Mouse (Mus musculus): Measurements from ENCODE around the gene Eif5.
"Not testable (repeated sequence)": the region's sequence is repeated elsewhere in the genome, so short reads cannot be mapped to it uniquely, and the experiment has no call there.

Gene Eif5

DNA sequence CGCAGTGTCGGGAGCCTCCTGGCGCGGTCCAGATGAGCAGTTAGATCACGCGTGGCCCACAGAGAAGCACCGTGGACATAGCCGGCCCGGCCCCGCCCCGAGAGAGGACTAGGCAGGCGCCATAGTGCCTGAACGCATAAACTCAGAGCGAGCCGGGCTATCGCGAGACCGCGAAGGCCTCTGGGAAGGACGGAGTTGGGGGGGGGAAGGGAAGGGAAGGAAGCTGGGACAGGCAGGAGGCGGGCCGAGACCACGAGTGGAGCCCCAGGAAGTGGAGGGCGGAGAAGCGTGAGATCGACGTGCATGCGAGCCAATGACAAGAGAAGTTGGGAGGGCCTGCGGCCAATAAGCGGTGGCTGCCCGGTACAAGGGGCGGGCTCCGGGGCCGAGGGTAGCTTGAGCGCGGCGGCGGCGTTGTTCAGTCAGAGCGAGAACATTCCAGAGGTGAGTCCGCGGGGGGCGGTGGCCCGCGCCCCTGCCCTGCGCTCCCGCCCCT is at the start of gene Eif5:
Eif5 (plus strand) TSS at position 221 of the 496 bp plus-strand sequence.
- DNase-seq (ENCODE audit: low read depth, low spot score): peak; percentile 100

DNA sequence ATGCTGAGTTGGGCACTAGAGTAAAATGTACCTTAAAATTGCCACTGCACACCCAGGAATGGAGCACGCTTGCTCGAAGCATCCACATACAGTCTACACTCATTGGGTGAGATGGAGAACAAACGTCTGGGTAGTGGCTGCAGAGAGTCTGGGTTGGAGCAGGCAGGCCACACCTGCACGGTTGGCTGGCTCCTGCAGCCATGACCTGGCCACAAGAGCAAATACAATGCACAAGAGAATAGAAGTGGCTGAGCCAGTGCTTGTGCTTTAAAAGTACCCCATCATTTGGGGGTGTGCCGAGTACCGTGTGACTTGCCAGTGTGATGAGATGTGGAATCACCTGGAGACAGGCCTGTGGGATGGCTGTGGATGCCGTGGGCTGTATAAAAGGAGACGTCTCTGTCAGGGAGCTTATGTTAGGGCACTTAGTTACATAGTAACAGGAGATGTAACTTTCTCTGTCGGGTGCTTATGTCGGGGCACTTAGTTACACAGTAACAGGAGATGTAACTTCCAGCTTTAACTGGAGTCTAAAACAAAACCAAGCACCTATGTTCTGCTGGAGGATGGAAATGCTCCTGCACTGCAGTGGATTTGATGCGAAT is 48.5 kb upstream of the Eif5 start:
- no peak for DNase-seq (ENCODE audit: low read depth, low spot score)

DNA sequence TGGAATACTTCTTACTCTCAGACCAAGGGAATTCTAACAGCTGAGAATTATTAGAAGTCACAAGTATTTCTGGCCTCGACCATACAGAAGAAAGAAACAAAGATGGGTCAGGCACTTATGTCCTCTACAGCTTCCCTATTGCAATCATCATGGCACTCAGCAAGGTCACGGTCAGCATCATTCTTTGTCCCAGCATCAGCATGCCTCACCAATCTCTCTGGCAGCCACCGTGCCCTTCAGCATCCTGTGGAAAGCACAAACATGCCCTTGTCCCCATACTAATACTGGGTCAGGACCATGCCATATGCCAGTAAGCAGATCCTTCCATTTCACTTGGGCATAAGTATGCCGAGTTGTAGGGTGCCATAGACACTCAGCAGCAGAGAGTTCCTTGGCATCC is 42.9 kb upstream of the Eif5 start:
- no peak for DNase-seq (ENCODE audit: low read depth, low spot score)

DNA sequence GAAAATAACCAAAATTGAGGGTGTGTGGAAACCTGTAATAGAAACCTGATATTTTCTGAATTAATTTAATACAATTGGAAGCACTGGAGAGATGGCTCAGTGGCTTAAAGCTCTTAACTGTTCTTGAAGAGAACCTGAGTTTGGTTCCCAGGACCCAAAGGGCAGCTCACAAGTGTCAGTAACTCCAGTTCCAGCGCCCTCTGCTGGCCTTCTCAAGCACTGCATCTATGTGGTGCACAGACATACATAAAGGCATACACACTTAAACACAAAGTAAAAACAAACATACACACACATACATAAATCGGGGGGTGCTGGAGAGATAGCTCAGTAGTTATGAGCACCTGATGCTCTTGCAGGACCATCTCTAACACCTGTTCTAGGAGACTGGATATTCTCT is 40.7 kb upstream of the Eif5 start:
- DNase-seq (ENCODE audit: low read depth, low spot score): peak; percentile 50

DNA sequence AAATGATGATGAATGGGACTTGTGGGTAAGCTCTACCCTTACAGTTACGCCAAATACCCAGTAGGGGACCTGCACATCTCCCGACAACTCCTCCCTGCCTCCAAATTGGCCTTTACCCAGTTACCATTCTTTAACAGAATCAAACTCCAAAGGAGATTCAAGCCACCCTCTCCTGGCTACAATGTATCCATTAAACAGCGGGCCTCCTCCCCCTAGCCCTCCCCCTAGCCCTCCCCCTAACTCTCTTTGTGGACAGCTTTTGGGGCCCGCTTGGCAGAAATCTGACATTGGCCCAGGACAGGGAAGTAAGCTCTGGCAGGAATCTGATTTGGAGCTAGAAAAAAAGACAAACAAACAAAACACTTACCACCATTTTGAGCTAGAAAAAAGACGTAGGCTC is 38.2 kb upstream of the Eif5 start:
- no peak for DNase-seq (ENCODE audit: low read depth, low spot score)

DNA sequence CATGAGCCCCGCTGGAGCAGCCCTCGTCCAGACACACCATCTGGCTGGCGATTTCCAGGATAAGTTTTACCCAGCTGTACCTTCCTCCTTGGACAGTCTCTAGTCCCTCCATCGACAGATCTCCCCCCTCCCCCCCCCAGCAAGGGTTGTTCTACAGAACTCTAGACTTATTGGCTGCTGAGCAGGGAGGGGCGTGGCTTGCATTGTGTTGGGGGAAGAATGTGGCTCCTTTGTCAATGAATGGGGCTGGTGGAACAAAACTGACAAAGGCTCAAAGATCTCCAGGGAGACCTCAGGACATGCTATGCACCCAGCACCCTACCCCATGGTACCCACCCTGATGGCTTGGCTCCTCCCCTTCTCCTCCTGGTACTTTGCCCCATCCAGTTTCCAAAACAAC is 37.1 kb upstream of the Eif5 start:
- no peak for DNase-seq (ENCODE audit: low read depth, low spot score)

DNA sequence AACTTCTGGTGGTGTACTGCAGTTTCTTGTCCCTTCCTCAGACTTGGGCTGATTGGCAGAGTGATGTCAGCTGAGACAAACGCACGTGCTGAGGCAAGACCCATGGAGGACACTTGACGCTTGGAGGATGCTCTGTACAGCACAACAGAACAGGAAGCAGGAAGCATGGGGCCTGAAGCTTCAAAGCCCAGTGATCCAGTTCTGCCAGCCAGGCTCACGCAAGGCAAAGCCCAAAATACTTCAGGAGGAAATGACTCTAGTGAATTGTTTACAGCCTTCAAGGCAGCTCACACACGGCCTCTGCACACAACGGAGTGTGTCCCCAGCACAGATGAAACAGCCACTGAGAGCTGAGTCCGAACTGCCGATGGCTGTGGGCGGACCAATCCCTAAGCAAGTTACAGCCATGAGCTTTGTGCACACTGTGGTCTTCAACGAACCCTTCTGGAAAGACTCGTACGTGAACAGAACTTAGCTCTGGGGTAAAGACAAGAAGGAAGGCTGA is 34.7 kb upstream of the Eif5 start:
- no peak for DNase-seq (ENCODE audit: low read depth, low spot score)

DNA sequence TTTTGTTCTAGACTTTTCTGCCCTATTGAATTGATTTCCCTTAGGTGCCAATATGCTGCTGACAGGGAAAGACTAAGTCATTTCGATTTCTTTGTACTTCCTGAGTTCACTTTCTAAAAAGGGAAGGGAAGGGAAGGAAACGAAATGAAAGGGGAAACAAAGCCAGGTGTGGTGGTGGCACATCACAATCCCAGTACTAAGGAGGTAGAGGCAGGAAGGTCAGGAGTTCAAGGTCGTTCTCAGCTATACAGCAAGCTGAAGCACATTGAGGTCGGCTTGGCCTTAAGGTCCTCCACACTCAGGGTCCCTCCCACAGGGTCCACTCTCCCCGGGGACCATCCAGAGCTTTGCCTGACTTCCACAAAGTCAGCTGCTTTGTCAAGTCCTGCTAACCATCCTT is 34.2 kb upstream of the Eif5 start:
- DNase-seq (ENCODE audit: low read depth, low spot score): no peak

DNA sequence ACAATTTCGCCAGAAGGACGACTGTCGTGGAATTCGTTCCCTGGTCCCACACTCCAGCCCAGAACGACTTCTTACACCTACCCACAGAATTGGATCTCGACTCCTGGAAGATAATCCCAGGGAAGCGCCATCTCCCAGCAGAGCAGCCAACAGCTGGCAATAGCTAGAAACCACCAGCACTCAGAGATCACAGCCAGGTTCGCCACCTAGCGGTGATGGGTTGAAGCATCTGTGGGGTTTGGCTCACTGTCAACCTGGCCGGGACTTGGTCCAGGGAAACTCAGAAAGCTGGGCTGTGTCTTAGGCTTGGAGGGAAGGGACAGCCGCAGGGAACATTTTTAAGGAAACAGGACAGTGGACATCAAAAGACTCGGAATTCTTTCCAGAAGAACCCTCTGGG is 32.9 kb upstream of the Eif5 start:
- DNase-seq (ENCODE audit: low read depth, low spot score): peak; percentile 65

DNA sequence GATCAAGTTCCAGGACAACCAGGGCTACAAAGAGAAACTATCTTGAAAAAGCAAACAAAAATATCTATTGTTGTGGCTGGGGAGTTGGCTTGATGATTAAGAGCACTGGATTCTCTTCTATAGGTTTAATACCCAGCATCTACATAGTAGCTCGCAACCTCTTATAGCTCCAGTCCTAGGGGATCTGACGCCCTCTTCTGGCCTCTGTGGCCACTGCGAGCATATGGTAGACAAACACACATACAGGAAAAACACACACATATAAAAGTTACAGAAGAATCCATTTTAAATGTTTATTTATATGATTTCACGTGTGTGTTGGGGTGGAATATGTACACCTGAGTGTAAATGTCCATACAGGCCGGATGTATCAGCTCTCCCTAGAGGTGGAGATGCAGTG is 30.8 kb upstream of the Eif5 start:
- DNase-seq (ENCODE audit: low read depth, low spot score): no peak

DNA sequence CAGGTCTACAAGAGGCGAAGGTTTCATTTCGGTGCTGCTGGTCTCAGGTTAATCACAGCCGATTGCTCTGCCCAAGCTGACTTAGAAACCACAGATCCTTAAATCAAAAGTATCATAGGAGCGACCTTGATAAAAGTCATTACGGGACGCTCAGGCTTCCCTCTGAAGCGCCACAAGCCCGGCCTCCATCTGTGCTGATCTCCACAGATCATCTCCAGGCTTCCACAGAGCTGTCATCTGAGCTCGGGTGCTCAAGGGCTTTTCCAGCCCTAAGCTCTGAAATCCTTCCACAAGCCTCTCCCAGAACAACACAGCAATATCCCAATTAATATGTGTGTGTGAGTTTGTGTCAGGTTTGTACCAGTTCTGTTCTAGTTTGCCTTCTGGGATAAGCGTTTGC is 29.9 kb upstream of the Eif5 start:
- no peak for DNase-seq (ENCODE audit: low read depth, low spot score)

DNA sequence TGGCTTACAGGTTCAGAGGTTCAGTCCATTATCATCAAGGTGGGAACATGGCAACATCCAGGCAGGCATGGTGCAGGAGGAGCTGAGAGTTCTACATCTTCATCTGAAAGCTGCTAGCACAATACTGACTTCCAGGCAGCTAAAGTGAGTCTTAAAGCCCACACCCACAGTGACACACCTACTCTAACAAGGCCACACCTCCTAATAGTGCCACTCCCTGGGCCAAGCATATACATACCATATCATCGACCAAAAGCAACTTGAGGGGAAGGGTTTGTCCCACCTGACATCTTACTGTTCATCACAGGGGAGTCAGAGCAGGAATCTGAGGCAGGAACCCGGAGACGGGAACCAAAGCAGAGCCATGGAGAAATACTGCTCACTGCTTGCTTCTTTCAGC is 29.4 kb upstream of the Eif5 start:
- not testable (repeated sequence) for DNase-seq (ENCODE audit: low read depth, low spot score)

DNA sequence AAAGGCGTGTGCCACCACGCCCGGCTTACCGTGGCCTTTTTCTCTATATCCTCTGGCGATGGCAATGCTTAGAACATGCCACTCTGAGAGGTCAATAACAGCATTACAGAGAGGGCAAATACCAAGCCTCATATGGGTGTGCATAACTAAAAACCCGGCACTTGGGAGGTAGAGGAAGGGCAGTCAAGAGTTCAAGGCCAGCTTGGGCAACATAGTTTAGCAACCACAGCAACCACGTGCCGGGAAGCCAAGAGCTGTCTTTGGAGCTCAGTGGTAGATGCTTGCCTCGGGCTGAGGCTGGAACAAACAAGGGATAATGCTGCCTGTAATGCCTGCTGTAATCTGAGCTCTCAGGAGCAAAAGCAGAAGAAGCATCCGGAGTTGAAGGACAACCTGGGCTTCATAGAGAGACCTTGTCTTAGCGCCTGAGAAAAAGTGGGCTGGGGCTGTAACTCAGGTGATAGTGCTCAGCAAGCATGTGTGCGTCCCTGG is 25.2 kb upstream of the Eif5 start:
- no peak for DNase-seq (ENCODE audit: low read depth, low spot score)

DNA sequence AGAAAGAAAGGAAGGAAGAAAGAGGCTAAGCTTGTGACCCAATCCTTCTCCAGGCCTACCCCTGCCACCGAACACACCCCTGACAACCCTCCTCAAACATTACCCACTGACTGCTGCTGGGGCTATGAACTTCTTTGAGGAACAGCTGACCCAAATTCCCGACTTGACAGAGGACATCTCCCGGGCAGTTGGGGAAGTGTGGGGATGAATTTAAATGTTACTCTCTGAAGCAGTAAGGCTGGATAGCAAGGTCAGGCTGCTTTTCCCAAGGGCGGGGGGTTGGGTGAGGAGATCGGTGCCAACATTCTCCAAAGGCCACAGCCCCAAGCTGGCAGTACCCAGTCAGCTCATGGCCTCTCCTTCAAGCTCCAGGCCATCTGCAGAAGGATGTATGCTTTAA is 24.1 kb upstream of the Eif5 start:
- no peak for DNase-seq (ENCODE audit: low read depth, low spot score)

DNA sequence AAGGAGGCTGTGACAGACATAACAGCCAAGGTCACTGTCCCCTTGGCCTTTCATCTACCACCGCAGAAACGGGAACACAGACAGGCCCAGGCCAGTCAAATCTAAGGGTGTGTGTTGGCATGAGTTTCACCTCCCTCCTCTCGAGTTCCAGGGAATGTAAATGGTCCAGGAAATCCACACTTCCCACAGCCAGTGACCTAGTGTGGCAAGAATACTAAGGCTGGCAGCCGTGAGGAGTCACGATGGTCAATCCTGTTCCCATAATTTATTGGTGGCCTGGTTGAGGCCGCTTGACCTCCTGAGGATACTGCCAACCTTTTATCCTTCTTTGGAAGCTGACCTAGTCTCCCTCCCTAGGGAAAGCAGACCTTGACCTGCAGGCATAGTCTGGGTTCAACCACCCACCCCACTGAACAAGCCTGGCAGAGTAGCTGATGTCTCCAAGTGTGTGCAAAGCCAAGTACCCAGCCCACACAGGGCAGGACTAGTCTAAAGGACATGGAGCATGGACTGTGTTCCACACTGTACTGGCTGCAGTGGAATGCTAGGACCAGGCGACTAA is 23.5 kb upstream of the Eif5 start:
- DNase-seq (ENCODE audit: low read depth, low spot score): no peak

DNA sequence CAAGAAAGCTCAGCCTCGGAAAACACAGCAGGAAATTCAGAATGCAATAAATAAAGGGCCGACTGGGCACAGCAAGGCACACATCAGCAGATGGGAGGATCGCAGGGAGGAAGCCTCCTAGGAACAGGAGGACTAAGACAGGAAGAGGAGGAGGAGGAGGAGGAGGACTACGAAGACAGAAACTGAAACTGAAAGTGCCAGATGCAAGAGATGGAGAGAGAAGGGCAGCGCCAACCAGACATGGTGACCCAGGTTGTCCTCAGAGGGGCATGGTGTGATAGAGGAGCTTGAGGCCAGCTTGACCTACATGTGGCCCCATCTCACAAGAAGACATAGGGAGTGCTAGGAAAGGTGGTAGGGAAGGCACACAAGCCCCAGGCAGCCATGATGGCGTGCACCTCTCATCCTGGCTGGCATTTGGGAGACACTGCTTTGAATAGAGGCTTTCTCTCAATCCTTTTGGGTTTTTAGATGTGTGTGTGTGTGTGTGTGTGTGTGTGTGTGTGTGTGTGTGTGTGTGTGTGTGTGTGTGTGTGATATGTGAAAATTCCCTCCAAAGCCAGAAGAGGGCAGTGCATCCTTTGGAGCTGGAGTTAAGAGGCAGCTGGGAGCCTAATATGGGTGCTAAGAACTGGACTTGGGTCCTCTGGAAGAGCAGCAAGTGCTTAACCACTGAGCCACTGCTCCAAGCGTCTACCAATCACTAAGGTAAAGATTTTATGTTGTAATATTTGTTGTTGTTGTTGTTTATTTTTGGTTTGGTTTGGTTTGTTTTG is 22.8 kb upstream of the Eif5 start:
- no peak for DNase-seq (ENCODE audit: low read depth, low spot score)

DNA sequence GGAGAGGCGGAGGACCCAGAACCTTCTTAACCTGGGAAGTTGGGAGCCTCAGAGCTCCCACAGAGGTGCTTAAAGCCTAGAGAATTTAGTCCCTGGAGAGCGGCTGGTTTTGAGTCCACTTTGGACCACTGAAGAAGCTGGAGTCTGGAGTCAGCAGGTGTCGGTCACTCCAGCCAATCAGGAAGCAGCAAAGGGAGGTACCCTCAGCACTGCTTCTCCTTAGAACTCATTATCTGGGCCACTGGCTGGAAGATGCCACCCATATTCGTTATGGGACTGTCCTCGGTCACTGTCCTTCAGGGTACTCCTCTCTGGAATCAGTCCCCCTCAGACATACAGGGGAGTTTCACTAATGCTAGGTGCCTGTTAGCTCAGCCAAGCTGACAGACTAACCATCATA is 21.9 kb upstream of the Eif5 start:
- no peak for DNase-seq (ENCODE audit: low read depth, low spot score)

DNA sequence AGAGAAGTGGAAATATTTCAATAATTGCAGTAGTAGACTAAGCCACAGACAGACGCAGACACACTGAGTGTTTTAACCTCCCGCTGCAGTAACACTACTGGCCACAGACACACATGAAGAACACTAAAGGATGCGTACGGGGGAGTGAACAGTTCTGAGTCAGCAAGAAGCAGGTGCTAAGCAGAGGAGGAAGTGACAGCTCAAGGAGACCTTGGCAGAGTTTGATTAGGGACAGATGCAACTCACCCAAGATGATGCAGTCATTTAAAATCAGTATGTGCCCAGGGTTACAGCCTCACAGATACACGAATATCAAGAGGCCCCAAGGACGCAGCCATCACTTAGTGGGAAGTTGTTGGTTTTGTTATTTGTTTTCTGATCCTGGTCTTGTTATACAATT is 21.0 kb upstream of the Eif5 start:
- DNase-seq (ENCODE audit: low read depth, low spot score): peak; percentile 80

DNA sequence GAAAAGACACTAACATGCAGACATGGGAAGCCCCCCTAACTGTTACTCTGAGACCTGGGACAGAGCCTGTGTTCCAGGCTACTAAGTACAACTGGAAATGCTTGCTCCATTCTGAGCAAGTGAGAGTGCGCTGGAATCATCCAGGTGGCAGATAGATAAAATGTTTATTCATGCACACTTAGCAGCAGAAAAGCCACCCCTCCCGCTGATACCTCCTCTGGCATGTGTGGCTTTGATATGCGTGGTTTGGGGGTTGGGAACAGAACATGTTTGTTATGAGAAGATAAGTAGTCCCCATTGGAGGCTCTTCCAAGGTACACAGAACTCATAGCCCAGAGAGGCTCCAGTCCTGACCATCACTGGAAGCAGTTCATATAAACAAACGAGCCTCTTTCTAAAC is 19.9 kb upstream of the Eif5 start:
- DNase-seq (ENCODE audit: low read depth, low spot score): no peak

DNA sequence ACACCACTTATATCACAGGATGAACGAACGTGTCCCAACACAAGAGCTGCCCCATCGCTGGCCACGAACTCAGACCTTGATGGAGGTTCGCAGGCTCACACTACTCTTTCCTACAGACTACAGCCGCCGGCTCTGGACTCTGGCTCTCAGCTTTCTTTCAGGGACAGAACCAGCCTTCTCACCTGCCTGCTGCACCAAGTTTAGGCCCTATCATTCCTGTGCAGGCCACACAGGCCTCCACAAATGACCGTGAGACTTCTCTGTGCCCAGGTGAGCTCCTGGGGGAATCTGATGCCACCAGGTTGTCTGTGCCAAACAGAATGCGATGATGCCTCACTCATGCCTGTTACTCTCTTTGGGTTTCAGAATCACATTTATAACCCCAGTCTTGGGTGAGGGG is 19.4 kb upstream of the Eif5 start:
- no peak for DNase-seq (ENCODE audit: low read depth, low spot score)

DNA sequence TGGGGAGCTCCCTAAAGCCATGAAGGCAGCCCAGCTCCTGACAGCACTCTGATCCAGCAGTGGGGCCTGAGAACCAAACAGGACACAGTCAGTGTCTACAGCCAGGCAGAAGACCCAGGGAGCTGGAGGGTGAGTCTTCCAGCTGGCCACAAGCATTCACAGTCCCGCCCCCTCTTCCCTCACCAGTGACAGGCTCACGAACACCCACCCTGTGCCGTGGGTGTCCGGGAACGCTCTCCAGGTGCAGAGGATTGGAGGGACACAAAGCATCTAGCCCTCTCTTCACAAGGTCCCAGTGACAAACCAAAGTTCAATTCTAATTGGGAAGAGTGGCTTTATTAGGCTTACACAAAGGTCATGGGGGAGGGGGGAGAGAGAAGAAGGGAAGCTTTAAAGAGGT is 18.0 kb upstream of the Eif5 start:
- no peak for DNase-seq (ENCODE audit: low read depth, low spot score)

DNA sequence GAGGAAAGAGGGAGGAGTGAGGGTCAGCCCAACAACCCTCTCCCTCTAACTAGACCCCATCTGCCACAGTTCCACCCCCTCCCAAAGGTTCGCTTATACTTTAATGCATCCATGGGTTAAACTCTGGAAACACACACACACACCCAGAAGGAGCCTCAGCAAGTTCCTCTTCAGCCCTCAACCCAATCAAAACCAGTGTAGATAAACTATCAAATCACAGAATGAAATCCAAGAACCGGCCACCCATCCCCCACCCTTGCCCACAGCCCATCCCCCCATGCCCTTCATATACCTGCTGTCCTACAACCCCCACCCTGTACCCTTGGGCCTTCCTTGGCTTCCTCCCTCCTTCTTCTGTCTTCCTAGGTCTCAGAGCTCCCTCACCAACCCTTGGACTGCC is 16.8 kb upstream of the Eif5 start:
- no peak for DNase-seq (ENCODE audit: low read depth, low spot score)

DNA sequence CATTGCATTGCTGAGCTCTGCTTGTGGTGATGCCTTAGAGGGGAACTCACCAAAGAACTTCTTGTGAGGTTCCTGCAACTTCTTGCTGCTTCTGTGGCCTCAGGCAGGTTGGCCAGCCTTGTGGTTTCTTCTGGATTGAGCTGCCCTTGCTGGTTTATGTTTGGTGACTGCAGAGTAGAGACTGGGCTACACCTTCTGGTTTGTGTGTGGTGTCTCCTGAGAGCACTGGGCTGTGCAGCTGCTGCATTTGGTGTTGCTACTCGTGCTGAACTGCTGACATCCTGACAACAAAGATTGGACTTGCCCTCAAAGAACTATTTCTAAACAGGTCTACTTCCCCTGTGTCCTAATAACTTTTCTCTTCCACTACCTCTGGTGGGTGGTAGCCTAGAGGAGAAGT is 13.3 kb upstream of the Eif5 start:
- no peak for DNase-seq (ENCODE audit: low read depth, low spot score)
